ENCODE assay signal across 31 mouse cellular contexts in genomic region chr2:24468430-24468829, GRCm38 (mm10). TPM values are rescaled to one million over a fixed set of nuclear protein-coding genes. Genes with fewer than 3 reads are reported as not detected.
DNase-seq lines count a peak whose midpoint lies in the region; ATAC-seq and TF ChIP-seq lines count a peak whose summit lies in the region.
"Had no signal": no experiment of that assay in that cellular context is flagged by ENCODE, and none has a peak within 500 bp of the region (broad histone marks: within the 10 kb centered on the region; RNA-seq: fewer than 3 reads in every experiment).

No protein-coding gene starts in this region.

- peak; percentile 42 for DNase-seq in intestine, embryonic 14.5 days (ENCODE audit: low spot score)
- DNase-seq in kidney, postnatal 0 days (ENCODE audit: low spot score), result no peak
- no peak for DNase-seq in kidney, adult 9 months
- DNase-seq in lung, postnatal 25 days (ENCODE audit: low spot score), result peak; percentile 16
- no peak for DNase-seq in cerebellum, adult 8-10 months
- DNase-seq: adrenal gland, postnatal 10 days; B cell, adult 2 months; cerebellum, adult 18-20 months; cerebellum, postnatal 25 days; gastrocnemius, adult 2 months; heart, postnatal 4 days; left cerebral cortex, postnatal 4 days; right cerebral cortex, postnatal 14 days; spleen, adult 18-20 months; thymus, postnatal 14 days had no signal

- no peaks in the 10 kb centered on the region for H3K9me3 ChIP-seq in intestine, embryonic 14.5 days (ENCODE audit: control insufficient read depth, low read length)
- H3K9me3 ChIP-seq in intestine, postnatal 0 days (ENCODE audit: control insufficient read depth), result no peaks in the 10 kb centered on the region
- no peaks in the 10 kb centered on the region for H3K9me3 ChIP-seq in kidney, postnatal 0 days (replicated peaks; ENCODE audit: low read length)
- no peaks in the 10 kb centered on the region for H3K9me3 ChIP-seq in neural tube, embryonic 14.5 days (ENCODE audit: control insufficient read depth, low read length)
- H3K9me3 ChIP-seq: embryonic facial prominence, embryonic 12.5 days; G1E; heart, embryonic 15.5 days; limb, embryonic 15.5 days; midbrain, embryonic 15.5 days had no signal

- 76% methylated on average over 1 of the region's 1 CpGs for WGBS in intestine, embryonic 14.5 days
- 53% methylated on average over 1 of the region's 1 CpGs for WGBS in intestine, postnatal 0 days
- WGBS in kidney, postnatal 0 days, result 19% methylated on average over 1 of the region's 1 CpGs
- 46% methylated on average over 1 of the region's 1 CpGs for WGBS in neural tube, embryonic 14.5 days

- H3K4me2 ChIP-seq in intestine, embryonic 14.5 days (ENCODE audit: low read length), result no peak overlapping the region
- no peak overlapping the region for H3K4me2 ChIP-seq in intestine, postnatal 0 days (replicated peaks; ENCODE audit: low read depth)
- H3K4me2 ChIP-seq in kidney, postnatal 0 days (ENCODE audit: low read length), result no peak overlapping the region
- peak overlapping the region; percentile 29; the same call in 1 of the 2 replicates for H3K4me2 ChIP-seq in neural tube, embryonic 14.5 days (ENCODE audit: low read depth, low read length)
- H3K4me2 ChIP-seq: embryonic facial prominence, embryonic 12.5 days; heart, embryonic 15.5 days; limb, embryonic 15.5 days; midbrain, embryonic 15.5 days had no signal

- H3K9ac ChIP-seq in intestine, embryonic 14.5 days (ENCODE audit: low read length), result no peak overlapping the region
- no peak overlapping the region for H3K9ac ChIP-seq in intestine, postnatal 0 days (ENCODE audit: low read depth, low read length)
- no peak overlapping the region for H3K9ac ChIP-seq in kidney, postnatal 0 days (ENCODE audit: low read depth, low read length)
- no peak overlapping the region for H3K9ac ChIP-seq in neural tube, embryonic 14.5 days (replicated peaks; ENCODE audit: low read depth, low read length)
- H3K9ac ChIP-seq: embryonic facial prominence, embryonic 12.5 days; heart, embryonic 15.5 days; limb, embryonic 15.5 days; liver, embryonic 14.5 days; midbrain, embryonic 15.5 days had no signal

- no peaks in the 10 kb centered on the region for H3K4me1 ChIP-seq in intestine, embryonic 14.5 days (replicated peaks; ENCODE audit: control insufficient read depth, insufficient read depth, low read length)
- H3K4me1 ChIP-seq in intestine, postnatal 0 days (replicated peaks; ENCODE audit: control insufficient read depth, insufficient read depth, low read length), result no peaks in the 10 kb centered on the region
- H3K4me1 ChIP-seq in kidney, postnatal 0 days (replicated peaks; ENCODE audit: insufficient read depth, low read length), result peaks cover 26% of the 10 kb centered on the region
- no peaks in the 10 kb centered on the region for H3K4me1 ChIP-seq in neural tube, embryonic 14.5 days (ENCODE audit: control insufficient read depth, insufficient read depth, low read length)
- H3K4me1 ChIP-seq: embryonic facial prominence, embryonic 12.5 days; heart, embryonic 15.5 days had no signal

- H3K27me3 ChIP-seq in intestine, embryonic 14.5 days (replicated peaks; ENCODE audit: control insufficient read depth, insufficient read depth, low read length), result peaks cover 34% of the 10 kb centered on the region
- H3K27me3 ChIP-seq in intestine, postnatal 0 days (replicated peaks; ENCODE audit: control insufficient read depth, insufficient read depth, low read length), result peaks cover 10% of the 10 kb centered on the region
- no peaks in the 10 kb centered on the region for H3K27me3 ChIP-seq in kidney, postnatal 0 days (ENCODE audit: insufficient read depth, low read length)
- no peaks in the 10 kb centered on the region; the same call in 1 of the 2 replicates for H3K27me3 ChIP-seq in neural tube, embryonic 14.5 days (ENCODE audit: control insufficient read depth, insufficient read depth, low read length)
- H3K27me3 ChIP-seq: CH12.LX had no signal

- H3K4me3 ChIP-seq in intestine, embryonic 14.5 days (ENCODE audit: low read depth, low read length), result no peak overlapping the region
- H3K4me3 ChIP-seq in intestine, postnatal 0 days (ENCODE audit: low read depth, low read length), result no peak overlapping the region
- no peak overlapping the region for H3K4me3 ChIP-seq in kidney, postnatal 0 days (replicated peaks; ENCODE audit: low read depth, low read length)
- H3K4me3 ChIP-seq in neural tube, embryonic 14.5 days (ENCODE audit: low read depth, low read length), result no peak overlapping the region
- H3K4me3 ChIP-seq: embryonic facial prominence, embryonic 12.5 days; gastrocnemius, adult 2 months; heart, embryonic 15.5 days; left cerebral cortex, adult 2 months; limb, embryonic 15.5 days; midbrain, embryonic 15.5 days; myocyte had no signal

- ATAC-seq in intestine, embryonic 14.5 days (replicated peaks; ENCODE audit: low FRiP score, low TSS enrichment, low read depth), result no peak
- ATAC-seq in intestine, postnatal 0 days, result no peak
- ATAC-seq in kidney, postnatal 0 days (replicated peaks; ENCODE audit: low FRiP score, low read depth), result no peak
- no peak for ATAC-seq in neural tube, embryonic 14.5 days (ENCODE audit: low read depth)
- ATAC-seq in megakaryocyte-erythroid progenitor cell, adult 5-6 weeks (replicated peaks; ENCODE audit: low FRiP score, low TSS enrichment, poor library complexity, severe bottlenecking), result no peak
- ATAC-seq: inflammation-experienced regulatory T-cells, adult 6 months; midbrain, embryonic 15.5 days had no signal

- TF ChIP-seq CTCF in intestine, postnatal 0 days (IDR thresholded peaks at IDR 0.05; ENCODE audit: low read depth), result no peak
- no peak for TF ChIP-seq CTCF in kidney, postnatal 0 days (IDR thresholded peaks at IDR 0.05; ENCODE audit: low read depth)

- no peak overlapping the region for H3K27ac ChIP-seq in intestine, embryonic 14.5 days (ENCODE audit: low read depth)
- no peak overlapping the region for H3K27ac ChIP-seq in intestine, postnatal 0 days (ENCODE audit: low read depth, low read length)
- H3K27ac ChIP-seq in kidney, postnatal 0 days, result peak overlapping the region; percentile 82
- no peak overlapping the region for H3K27ac ChIP-seq in neural tube, embryonic 14.5 days (ENCODE audit: low read depth, low read length)
- H3K27ac ChIP-seq: embryonic facial prominence, embryonic 12.5 days; gastrocnemius, adult 2 months; heart, embryonic 15.5 days; left cerebral cortex, adult 2 months; limb, embryonic 15.5 days; liver, embryonic 14.5 days; midbrain, embryonic 15.5 days had no signal

- H3K36me3 ChIP-seq in intestine, embryonic 14.5 days (ENCODE audit: control insufficient read depth, insufficient read depth, low read length), result no peaks in the 10 kb centered on the region
- H3K36me3 ChIP-seq in intestine, postnatal 0 days (ENCODE audit: control insufficient read depth, insufficient read depth), result no peaks in the 10 kb centered on the region
- H3K36me3 ChIP-seq in kidney, postnatal 0 days (ENCODE audit: insufficient read depth, low read length), result no peaks in the 10 kb centered on the region
- H3K36me3 ChIP-seq in neural tube, embryonic 14.5 days (ENCODE audit: control insufficient read depth, insufficient read depth, low read length), result no peaks in the 10 kb centered on the region
- H3K36me3 ChIP-seq: embryonic facial prominence, embryonic 12.5 days; G1E; heart, embryonic 15.5 days; limb, embryonic 15.5 days; midbrain, embryonic 15.5 days had no signal

RNA-seq across cellular contexts. Expression of gene Pax8, which starts 7.0 kb away (rescaled TPM):
- 0.22 and 0.44 TPM in 2 replicates for polyA plus RNA-seq in intestine, embryonic 14.5 days (2014; fragmentation: Nextera tagmentation; extraction: Ambion mirVana)
- polyA plus RNA-seq in intestine, postnatal 0 days (2015; fragmentation: Nextera tagmentation; extraction: Ambion mirVana), result 0.52 and 0.64 TPM in 2 replicates
- 116 and 120 TPM in 2 replicates for polyA plus RNA-seq in kidney, postnatal 0 days (2015; fragmentation: Nextera tagmentation; extraction: Ambion mirVana)
- 56.9 and 64.1 TPM in 2 replicates for polyA plus RNA-seq in neural tube, embryonic 14.5 days (2014; fragmentation: Nextera tagmentation; extraction: Ambion mirVana)
- total RNA-seq in megakaryocyte-erythroid progenitor cell, adult 5-6 weeks (2014; fragmentation: Nextera tagmentation), result not detected in 2 replicates
- not detected in 2 replicates for total RNA-seq in megakaryocyte-erythroid progenitor cell, adult 5-6 weeks (2017)
- total RNA-seq: adrenal gland, postnatal 10 days; gastrocnemius, adult 2 months; gastrocnemius, postnatal 4 days; heart, postnatal 4 days; layer of hippocampus, postnatal 10 days; left cerebral cortex, adult 2 months; left cerebral cortex, postnatal 4 days had no signal
- polyA plus RNA-seq: G1E; heart, embryonic 15.5 days; inflammation-experienced regulatory T-cells, adult 6 months; lung, embryonic 16.5 days; myocyte had no signal

Comparison
In these comparisons a context has a peak if more than half of its experiments do, and no peak if none do; other contexts are left out.
1. DNase-seq: peak in intestine, embryonic 14.5 days (single experiment) and lung, postnatal 25 days (single experiment); none in kidney, postnatal 0 days (single experiment), kidney, adult 9 months (single experiment) and cerebellum, adult 8-10 months (single experiment).
2. RNA of gene Pax8, which starts 7.0 kb away (polyA plus RNA-seq): 116 to 120 TPM in kidney, postnatal 0 days and 56.9 to 64.1 TPM in neural tube, embryonic 14.5 days; 0.52 to 0.64 TPM in intestine, postnatal 0 days and 0.22 to 0.44 TPM in intestine, embryonic 14.5 days; every median in the first group is over 10 times any median in the second.